ENCODE assay signal across 13 mouse cellular contexts in genomic region chr6:94253943-94254342, GRCm38 (mm10). TPM values are rescaled to one million over a fixed set of nuclear protein-coding genes. Genes with fewer than 3 reads are reported as not detected.
A peak's percentile ranks its signal among the peaks of the same experiment; 100 is the strongest.
DNase-seq lines count a peak whose midpoint lies in the region; ATAC-seq and TF ChIP-seq lines count a peak whose summit lies in the region.
"Had no signal": no experiment of that assay in that cellular context is flagged by ENCODE, and none has a peak within 500 bp of the region (broad histone marks: within the 10 kb centered on the region; RNA-seq: fewer than 3 reads in every experiment).

No protein-coding gene starts in this region.

- intact Hi-C loops in gastrocnemius, postnatal 14 days (cut with DNase I; ENCODE audit: low total_unique reads): no loop called here

- no peaks in the 10 kb centered on the region for H3K36me3 ChIP-seq in hindbrain, embryonic 13.5 days
- H3K36me3 ChIP-seq in hindbrain, embryonic 11.5 days (ENCODE audit: control insufficient read depth, insufficient read depth, low read length): no peaks in the 10 kb centered on the region
- no peaks in the 10 kb centered on the region for H3K36me3 ChIP-seq in G1E (replicated peaks)
- H3K36me3 ChIP-seq in embryonic facial prominence, embryonic 15.5 days: no peaks in the 10 kb centered on the region
- no peaks in the 10 kb centered on the region for H3K36me3 ChIP-seq in liver, embryonic 15.5 days (replicated peaks)
- H3K36me3 ChIP-seq in forebrain, embryonic 13.5 days (ENCODE audit: poor library complexity, severe bottlenecking): no peaks in the 10 kb centered on the region
- H3K36me3 ChIP-seq: limb, embryonic 12.5 days had no signal

- peaks cover 21% of the 10 kb centered on the region for H3K4me1 ChIP-seq in hindbrain, embryonic 13.5 days (replicated peaks)
- no peaks in the 10 kb centered on the region for H3K4me1 ChIP-seq in hindbrain, embryonic 11.5 days (replicated peaks; ENCODE audit: control insufficient read depth, insufficient read depth, low read length)
- H3K4me1 ChIP-seq in G1E (ENCODE audit: insufficient read depth, low read depth, low read length): no peaks in the 10 kb centered on the region
- H3K4me1 ChIP-seq in embryonic facial prominence, embryonic 15.5 days: peaks cover 33% of the 10 kb centered on the region
- H3K4me1 ChIP-seq in liver, embryonic 15.5 days (replicated peaks): peaks cover 35% of the 10 kb centered on the region
- no peaks in the 10 kb centered on the region for H3K4me1 ChIP-seq in cerebellum, adult 2 months (ENCODE audit: control insufficient read depth, insufficient read depth, low read length)
- peaks cover 31% of the 10 kb centered on the region for H3K4me1 ChIP-seq in forebrain, embryonic 13.5 days

- peak; percentile 52; the same call in 1 of the 2 replicates for ATAC-seq in hindbrain, embryonic 13.5 days (ENCODE audit: low FRiP score)
- no peak for ATAC-seq in hindbrain, embryonic 11.5 days (ENCODE audit: low FRiP score)
- peak; percentile 8; the same call in 1 of the 2 replicates for ATAC-seq in G1E (ENCODE audit: extremely low read depth, insufficient number of reproducible peaks, low FRiP score, poor library complexity, severe bottlenecking)
- ATAC-seq in embryonic facial prominence, embryonic 15.5 days (ENCODE audit: insufficient number of reproducible peaks, low FRiP score, low TSS enrichment, low read depth): 0 out of 2 replicates have a peak, but pooled peaks have one; percentile 16
- peak; percentile 20; the same call in 1 of the 2 replicates for ATAC-seq in liver, embryonic 15.5 days (ENCODE audit: insufficient read depth)
- no peak for ATAC-seq in forebrain, embryonic 13.5 days

- WGBS in hindbrain, embryonic 13.5 days: 65% methylated on average over 8 of the region's 8 CpGs
- WGBS in hindbrain, embryonic 11.5 days: 78% methylated on average over 8 of the region's 8 CpGs
- 78% methylated on average over 8 of the region's 8 CpGs for WGBS in embryonic facial prominence, embryonic 15.5 days
- 18% methylated on average over 8 of the region's 8 CpGs for WGBS in liver, embryonic 15.5 days (ENCODE audit: insufficient replicate concordance)
- WGBS in cerebellum, adult 2 months: 82% methylated on average over 8 of the region's 8 CpGs
- 82% methylated on average over 8 of the region's 8 CpGs for WGBS in forebrain, embryonic 13.5 days

- H3K9me3 ChIP-seq in hindbrain, embryonic 13.5 days: no peaks in the 10 kb centered on the region
- H3K9me3 ChIP-seq in hindbrain, embryonic 11.5 days (ENCODE audit: control insufficient read depth, low read length): no peaks in the 10 kb centered on the region
- H3K9me3 ChIP-seq in G1E (replicated peaks): peaks cover 12% of the 10 kb centered on the region
- no peaks in the 10 kb centered on the region for H3K9me3 ChIP-seq in embryonic facial prominence, embryonic 15.5 days (replicated peaks)
- no peaks in the 10 kb centered on the region for H3K9me3 ChIP-seq in liver, embryonic 15.5 days (replicated peaks)
- no peaks in the 10 kb centered on the region for H3K9me3 ChIP-seq in forebrain, embryonic 13.5 days (replicated peaks)
- H3K9me3 ChIP-seq: limb, embryonic 12.5 days had no signal

- DNase-seq in hindbrain, embryonic 11.5 days (ENCODE audit: low spot score): no peak
- DNase-seq in G1E (ENCODE audit: low spot score): no peak
- DNase-seq in cerebellum, adult 2 months: no peak
- DNase-seq in gastrocnemius, postnatal 14 days: no peak
- DNase-seq: gastrocnemius, adult 2 months; thymus, adult 2 months had no signal

- no peak overlapping the region for H3K27ac ChIP-seq in hindbrain, embryonic 13.5 days
- no peak overlapping the region for H3K27ac ChIP-seq in hindbrain, embryonic 11.5 days (ENCODE audit: low read depth, low read length)
- H3K27ac ChIP-seq in embryonic facial prominence, embryonic 15.5 days (replicated peaks): no peak overlapping the region
- H3K27ac ChIP-seq in liver, embryonic 15.5 days (replicated peaks): no peak overlapping the region
- H3K27ac ChIP-seq in cerebellum, adult 2 months (ENCODE audit: insufficient read depth, low read length): no peak overlapping the region
- no peak overlapping the region for H3K27ac ChIP-seq in forebrain, embryonic 13.5 days
- H3K27ac ChIP-seq: gastrocnemius, adult 2 months; kidney, postnatal 0 days; limb, embryonic 12.5 days had no signal

- H3K27me3 ChIP-seq in hindbrain, embryonic 13.5 days: no peaks in the 10 kb centered on the region
- H3K27me3 ChIP-seq in hindbrain, embryonic 11.5 days (ENCODE audit: control insufficient read depth, insufficient read depth, low read length): no peaks in the 10 kb centered on the region
- no peaks in the 10 kb centered on the region for H3K27me3 ChIP-seq in G1E (ENCODE audit: insufficient read depth, low read length)
- no peaks in the 10 kb centered on the region for H3K27me3 ChIP-seq in embryonic facial prominence, embryonic 15.5 days
- no peaks in the 10 kb centered on the region for H3K27me3 ChIP-seq in liver, embryonic 15.5 days
- H3K27me3 ChIP-seq in cerebellum, adult 2 months (ENCODE audit: control insufficient read depth, insufficient read depth, low read length): no peaks in the 10 kb centered on the region
- H3K27me3 ChIP-seq in forebrain, embryonic 13.5 days: no peaks in the 10 kb centered on the region
- H3K27me3 ChIP-seq: CH12.LX; limb, embryonic 12.5 days had no signal

- TF ChIP-seq CTCF in G1E (IDR thresholded peaks at IDR 0.05; ENCODE audit: low read depth, low read length): no peak
- no peak for TF ChIP-seq CTCF in cerebellum, adult 2 months (IDR thresholded peaks at IDR 0.05; ENCODE audit: borderline replicate concordance, insufficient read depth, low read depth, low read length)

- no peak overlapping the region for H3K9ac ChIP-seq in hindbrain, embryonic 13.5 days
- no peak overlapping the region for H3K9ac ChIP-seq in hindbrain, embryonic 11.5 days (ENCODE audit: low read depth, low read length)
- H3K9ac ChIP-seq in embryonic facial prominence, embryonic 15.5 days: no peak overlapping the region
- H3K9ac ChIP-seq in liver, embryonic 15.5 days: no peak overlapping the region
- H3K9ac ChIP-seq in forebrain, embryonic 13.5 days: no peak overlapping the region
- H3K9ac ChIP-seq: limb, embryonic 12.5 days had no signal

- no peak for TF ChIP-seq POLR2A in cerebellum, adult 2 months (IDR thresholded peaks at IDR 0.05; ENCODE audit: borderline replicate concordance, insufficient read depth, low read length)

- no peak overlapping the region for H3K4me2 ChIP-seq in hindbrain, embryonic 13.5 days
- H3K4me2 ChIP-seq in hindbrain, embryonic 11.5 days (replicated peaks; ENCODE audit: low read depth, low read length): no peak overlapping the region
- no peak overlapping the region for H3K4me2 ChIP-seq in embryonic facial prominence, embryonic 15.5 days (replicated peaks)
- H3K4me2 ChIP-seq in liver, embryonic 15.5 days: no peak overlapping the region
- no peak overlapping the region for H3K4me2 ChIP-seq in forebrain, embryonic 13.5 days
- H3K4me2 ChIP-seq: limb, embryonic 12.5 days had no signal

- H3K4me3 ChIP-seq in hindbrain, embryonic 13.5 days: no peak overlapping the region
- H3K4me3 ChIP-seq in hindbrain, embryonic 11.5 days (ENCODE audit: low read depth, low read length): no peak overlapping the region
- H3K4me3 ChIP-seq in G1E (ENCODE audit: low read depth, low read length): no peak overlapping the region
- no peak overlapping the region for H3K4me3 ChIP-seq in embryonic facial prominence, embryonic 15.5 days (replicated peaks)
- H3K4me3 ChIP-seq in liver, embryonic 15.5 days (replicated peaks): no peak overlapping the region
- no peak overlapping the region for H3K4me3 ChIP-seq in cerebellum, adult 2 months (replicated peaks; ENCODE audit: insufficient read depth, low read depth, low read length)
- H3K4me3 ChIP-seq in forebrain, embryonic 13.5 days: no peak overlapping the region
- H3K4me3 ChIP-seq: gastrocnemius, adult 2 months; limb, embryonic 12.5 days had no signal

RNA-seq across cellular contexts. Expression of gene Magi1, which starts 29.8 kb away (rescaled TPM):
- polyA plus RNA-seq in hindbrain, embryonic 13.5 days (2015; fragmentation: Nextera tagmentation; extraction: Ambion mirVana): 29.1 and 31.6 TPM in 2 replicates
- 24.8 and 27.4 TPM in 2 replicates for polyA plus RNA-seq in hindbrain, embryonic 11.5 days (2014; fragmentation: Nextera tagmentation; extraction: Ambion mirVana)
- total RNA-seq in G1E (2014; fragmentation: Nextera tagmentation) (1.6 and 7.7 TPM in 2 replicates), G1E (2017) (10.0 and 11.0 TPM in 2 replicates)
- polyA plus RNA-seq in G1E (2012): 0.21 and 0.29 TPM in 2 replicates
- 8.3 and 9.1 TPM in 2 replicates for polyA plus RNA-seq in embryonic facial prominence, embryonic 15.5 days (2015; fragmentation: Nextera tagmentation; extraction: Ambion mirVana)
- polyA plus RNA-seq in liver, embryonic 15.5 days (2015; fragmentation: Nextera tagmentation; extraction: Ambion mirVana): 1.1 TPM in 2 replicates
- 36.5 and 39.5 TPM in 2 replicates for polyA plus RNA-seq in cerebellum, adult 2 months (2012; rRNA removed)
- polyA plus RNA-seq in forebrain, embryonic 13.5 days (2015; fragmentation: Nextera tagmentation; extraction: Ambion mirVana): 39.1 and 45.1 TPM in 2 replicates
- total RNA-seq in gastrocnemius, postnatal 14 days (2021): 1 to 10 TPM; 6.4 to 6.7 TPM
- total RNA-seq: CH12.LX had no signal

Comparison
In these comparisons a context has a peak if more than half of its experiments do, and no peak if none do; other contexts are left out.
1. ATAC-seq: peak in hindbrain, embryonic 13.5 days (single experiment), G1E (single experiment), embryonic facial prominence, embryonic 15.5 days (single experiment) and liver, embryonic 15.5 days (single experiment); none in hindbrain, embryonic 11.5 days (single experiment) and forebrain, embryonic 13.5 days (single experiment).